In genomic region chr10:91166890-91167289, GRCm38 (mm10) we compare ENCODE assay signal across 8 mouse cellular contexts. TPM values are rescaled to one million over a fixed set of nuclear protein-coding genes. Genes with fewer than 3 reads are reported as not detected.
DNase-seq lines count a peak whose midpoint lies in the region; ATAC-seq lines count a peak whose summit lies in the region.

No protein-coding gene starts in this region.

- H3K4me1 ChIP-seq in megakaryocyte, embryonic 14.5 days = peaks cover 67% of the 10 kb centered on the region
- peaks cover 15% of the 10 kb centered on the region for H3K4me1 ChIP-seq in stomach, embryonic 14.5 days (ENCODE audit: control insufficient read depth, insufficient read depth, low read length)

- peaks cover 32% of the 10 kb centered on the region for H3K36me3 ChIP-seq in megakaryocyte, embryonic 14.5 days (replicated peaks; ENCODE audit: low read length)
- peaks cover 33% of the 10 kb centered on the region for H3K36me3 ChIP-seq in stomach, embryonic 14.5 days (ENCODE audit: control insufficient read depth, insufficient read depth, low read length)

- H3K9ac ChIP-seq in stomach, embryonic 14.5 days (replicated peaks; ENCODE audit: low read depth, low read length) = no peak overlapping the region

- peak overlapping the region; percentile 33; the same call in 1 of the 2 replicates for H3K27ac ChIP-seq in stomach, embryonic 14.5 days (ENCODE audit: low read length)

- DNase-seq in layer of hippocampus, postnatal 10 days (ENCODE audit: low spot score in 2 of 2) = peak; percentile 50 to 56
- no peak for DNase-seq in layer of hippocampus, adult 8-10 months (ENCODE audit: low spot score in 2 of 2)
- peak; percentile 31 for DNase-seq in adipocyte (ENCODE audit: low spot score)
- DNase-seq in heart, postnatal 14 days = peak; percentile 52 to 74
- peak; percentile 73 to 81 for DNase-seq in kidney, postnatal 36 days

- peak; percentile 61 for ATAC-seq in erythroblast, adult 5-6 weeks (replicated peaks; ENCODE audit: low FRiP score, poor library complexity, severe bottlenecking)
- no peak for ATAC-seq in stomach, embryonic 14.5 days (ENCODE audit: insufficient number of reproducible peaks, insufficient read depth, low FRiP score, low read depth)

- H3K27me3 ChIP-seq in megakaryocyte, embryonic 14.5 days (replicated peaks) = no peaks in the 10 kb centered on the region
- H3K27me3 ChIP-seq in stomach, embryonic 14.5 days (ENCODE audit: control insufficient read depth, insufficient read depth, low read length) = no peaks in the 10 kb centered on the region

- H3K4me3 ChIP-seq in megakaryocyte, embryonic 14.5 days (replicated peaks) = peak overlapping the region; percentile 83
- H3K4me3 ChIP-seq in stomach, embryonic 14.5 days (ENCODE audit: low read depth, low read length) = no peak overlapping the region

- WGBS in stomach, embryonic 14.5 days = 48% methylated on average over 5 of the region's 5 CpGs

- peak overlapping the region; percentile 53 for H3K4me2 ChIP-seq in stomach, embryonic 14.5 days (replicated peaks; ENCODE audit: low read depth, low read length)

- H3K9me3 ChIP-seq in megakaryocyte, embryonic 14.5 days = no peaks in the 10 kb centered on the region
- no peaks in the 10 kb centered on the region for H3K9me3 ChIP-seq in stomach, embryonic 14.5 days (ENCODE audit: control insufficient read depth, low read depth, low read length)

- intact Hi-C loops in heart, postnatal 14 days (cut with DNase I) = loop anchor here (1.0 kb wide), 1 partner anchor 20 kb away; no protein-coding TSS in a partner anchor

RNA-seq across cellular contexts. Expression of gene Tmpo, which starts 14.2 kb away (rescaled TPM):
- 10 to 100 TPM; 45.0 to 53.2 TPM for total RNA-seq in layer of hippocampus, postnatal 10 days (2021)
- 10 to 100 TPM; 39.2 to 51.2 (median 41.8) TPM for total RNA-seq in layer of hippocampus, adult 8-10 months (2022)
- 114 and 144 TPM in 2 replicates for total RNA-seq in erythroblast, adult 5-6 weeks (2015; ENCODE audit: low replicate concordance)
- total RNA-seq in erythroblast, adult 5-6 weeks (2017; ENCODE audit: low replicate concordance) = 181 and 340 TPM in 2 replicates
- total RNA-seq in heart, postnatal 14 days (2021) = 10 to 100 TPM; 54.4 to 60.4 TPM
- polyA plus RNA-seq in megakaryocyte, embryonic 14.5 days (2012; ENCODE audit: insufficient read depth, low replicate concordance) = 25.4 and 51.4 TPM in 2 replicates
- polyA plus RNA-seq in stomach, embryonic 14.5 days (2014; fragmentation: Nextera tagmentation; extraction: Ambion mirVana) = 236 and 261 TPM in 2 replicates

RNA-seq across cellular contexts. Expression of gene Slc25a3, which starts 43.0 kb away (rescaled TPM):
- 100 to 1,000 TPM; 544 to 545 TPM for total RNA-seq in layer of hippocampus, postnatal 10 days (2021)
- 100 to 1,000 TPM; 490 to 567 (median 535) TPM for total RNA-seq in layer of hippocampus, adult 8-10 months (2022)
- 113 and 194 TPM in 2 replicates for total RNA-seq in erythroblast, adult 5-6 weeks (2015; ENCODE audit: low replicate concordance)
- total RNA-seq in erythroblast, adult 5-6 weeks (2017; ENCODE audit: low replicate concordance) = 46.6 and 48.1 TPM in 2 replicates
- total RNA-seq in heart, postnatal 14 days (2021) = 1,000 to 10,000 TPM; 2,379 to 2,461 TPM
- 253 and 281 TPM in 2 replicates for polyA plus RNA-seq in megakaryocyte, embryonic 14.5 days (2012; ENCODE audit: insufficient read depth, low replicate concordance)
- polyA plus RNA-seq in stomach, embryonic 14.5 days (2014; fragmentation: Nextera tagmentation; extraction: Ambion mirVana) = 501 and 502 TPM in 2 replicates

Comparison
In these comparisons a context has a peak if more than half of its experiments do, and no peak if none do; other contexts are left out.
1. DNase-seq: peak in layer of hippocampus, postnatal 10 days (2 of 2), adipocyte (single experiment), heart, postnatal 14 days (2 of 2) and kidney, postnatal 36 days (2 of 2); none in layer of hippocampus, adult 8-10 months (0 of 2).
2. RNA of gene Slc25a3, which starts 43.0 kb away (total RNA-seq): 2,379 to 2,461 TPM in heart, postnatal 14 days; 490 to 567 TPM in layer of hippocampus, adult 8-10 months, 544 to 545 TPM in layer of hippocampus, postnatal 10 days and 46.6 to 194 TPM in erythroblast, adult 5-6 weeks; every median in the first group is over 4 times any median in the second.